Mouse (Mus musculus) adrenal gland, adult (tissue): ENCODE data around the gene Bglap.
"Not testable (repeated sequence)": the region's sequence is repeated elsewhere in the genome, so short reads cannot be mapped to it uniquely, and the experiment has no call there.

ENCODE experiments used
- DNase-seq, 2 experiments: peaks; one replicate each; pipeline ENCODE4 v3.0.0; 2022 to 2023; ENCODE audit warnings: low spot score in 1 of 2; ENCODE audit not compliant: inconsistent age in 2 of 2

The Bglap gene

GRCm38 (mm10) chr3:88395742-88396141 lies 11.5 kb upstream of the Bglap start:
- DNase-seq = no peak

- DNase-seq = no peak
These were observed 11.0 kb upstream of the Bglap start for GRCm38 (mm10) chr3:88395288-88395687.

- no peak for DNase-seq
These were observed 9.6 kb upstream of the Bglap start for GRCm38 (mm10) chr3:88393776-88394375.

DNA sequence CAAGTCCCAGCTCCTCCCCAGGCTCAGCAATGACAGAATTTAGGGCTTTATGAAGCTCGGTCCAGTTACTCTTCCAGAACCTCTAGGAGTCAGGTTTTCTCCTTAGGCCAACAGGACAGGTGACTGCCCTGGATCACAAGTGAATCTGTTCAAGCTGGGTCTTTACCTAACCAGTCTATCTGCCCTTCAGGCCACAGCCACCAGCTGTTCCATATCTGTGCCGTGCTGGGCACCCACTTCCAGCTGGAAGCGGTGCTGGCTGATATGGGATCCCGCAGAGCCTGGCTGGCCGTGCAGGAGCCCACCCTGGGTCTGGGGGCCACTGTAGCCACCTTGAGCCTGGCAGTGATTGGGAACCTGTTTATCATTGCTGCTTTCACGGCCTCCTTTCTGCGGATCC lies 1.9 kb downstream of the Bglap start:
- not testable (repeated sequence) for DNase-seq

DNA sequence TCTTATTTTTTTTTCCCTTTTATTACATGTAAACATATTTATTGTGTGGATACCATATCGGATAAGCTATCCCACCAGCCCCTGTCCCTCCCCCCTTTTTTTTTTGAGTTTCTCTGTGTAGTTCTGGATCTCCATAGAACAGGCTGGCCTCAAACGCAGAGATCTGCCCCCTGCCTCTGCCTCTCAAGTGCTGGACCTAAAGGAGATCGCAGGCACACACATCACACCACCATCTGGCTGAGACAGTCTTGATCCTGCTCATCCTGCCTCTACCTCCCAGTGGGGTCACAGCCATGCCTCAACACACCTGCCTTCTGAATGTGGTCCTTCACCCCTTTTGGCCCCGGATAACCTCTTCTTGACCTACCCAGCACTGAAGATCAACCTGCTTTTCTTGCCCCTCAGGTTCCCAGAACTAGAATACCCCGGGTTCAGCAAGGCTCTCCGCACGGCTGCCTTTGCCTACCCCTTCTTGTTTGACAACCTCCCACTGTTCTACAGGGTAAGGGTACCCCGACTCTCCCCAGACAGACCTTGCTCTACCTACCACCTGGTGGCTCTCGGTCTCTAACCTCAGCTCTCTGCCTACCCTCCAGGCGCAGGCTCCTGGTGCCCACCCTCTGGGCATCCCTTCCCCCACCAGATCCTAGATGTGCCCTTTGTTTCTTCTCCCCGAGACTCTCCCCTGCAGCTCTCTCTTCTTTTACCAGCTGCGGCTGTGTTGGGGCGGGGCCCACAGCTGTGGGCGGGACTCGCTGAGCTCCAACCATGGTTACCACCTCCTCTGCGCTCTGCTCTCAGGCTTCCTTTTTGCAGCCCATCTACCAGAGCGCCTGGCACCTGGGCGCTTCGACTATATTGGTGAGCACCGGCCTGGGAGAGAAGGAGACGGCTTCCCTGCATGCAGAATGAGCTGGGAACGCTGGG lies 2.6 kb downstream of the Bglap start:
- peak in 1 of 2 experiments; percentile 48 for DNase-seq

DNA sequence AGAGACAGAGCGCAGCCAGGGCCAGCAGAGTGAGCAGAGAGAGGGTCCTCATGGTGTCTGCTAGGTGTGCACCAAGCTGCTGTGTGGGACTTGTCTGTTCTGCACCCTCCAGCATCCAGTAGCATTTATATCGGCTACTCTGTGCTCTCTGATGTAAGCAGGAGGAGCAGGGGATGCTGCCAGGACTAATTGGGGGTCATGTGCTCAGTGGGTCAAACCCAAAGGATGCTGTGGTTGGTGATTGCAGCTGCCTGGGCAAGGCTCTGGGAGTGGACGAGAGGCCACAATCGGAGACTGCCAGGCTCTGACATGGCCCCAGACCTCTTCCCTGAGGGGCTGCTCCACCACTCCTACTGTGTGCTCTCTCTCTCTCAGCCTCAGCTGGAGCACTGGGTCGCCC lies 5.7 kb downstream of the Bglap start, which contains the start of gene Bglap2:
Bglap2 (minus strand) TSS at position 101 of the 400 bp plus-strand sequence.
- DNase-seq = not testable (repeated sequence)

DNA sequence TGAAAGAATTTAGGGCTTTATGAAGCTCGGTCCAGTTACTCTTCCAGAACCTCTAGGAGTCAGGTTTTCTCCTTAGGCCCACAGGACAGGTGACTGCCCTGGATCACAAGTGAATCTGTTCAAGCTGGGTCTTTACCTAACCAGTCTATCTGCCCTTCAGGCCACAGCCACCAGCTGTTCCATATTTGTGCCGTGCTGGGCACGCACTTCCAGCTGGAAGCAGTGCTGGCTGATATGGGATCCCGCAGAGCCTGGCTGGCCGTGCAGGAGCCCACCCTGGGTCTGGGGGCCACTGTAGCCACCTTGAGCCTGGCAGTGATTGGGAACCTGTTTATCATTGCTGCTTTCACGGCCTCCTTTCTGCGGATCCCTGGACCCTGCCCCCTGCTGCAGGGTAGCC lies 7.6 kb downstream of the Bglap start:
- DNase-seq = not testable (repeated sequence)

DNA sequence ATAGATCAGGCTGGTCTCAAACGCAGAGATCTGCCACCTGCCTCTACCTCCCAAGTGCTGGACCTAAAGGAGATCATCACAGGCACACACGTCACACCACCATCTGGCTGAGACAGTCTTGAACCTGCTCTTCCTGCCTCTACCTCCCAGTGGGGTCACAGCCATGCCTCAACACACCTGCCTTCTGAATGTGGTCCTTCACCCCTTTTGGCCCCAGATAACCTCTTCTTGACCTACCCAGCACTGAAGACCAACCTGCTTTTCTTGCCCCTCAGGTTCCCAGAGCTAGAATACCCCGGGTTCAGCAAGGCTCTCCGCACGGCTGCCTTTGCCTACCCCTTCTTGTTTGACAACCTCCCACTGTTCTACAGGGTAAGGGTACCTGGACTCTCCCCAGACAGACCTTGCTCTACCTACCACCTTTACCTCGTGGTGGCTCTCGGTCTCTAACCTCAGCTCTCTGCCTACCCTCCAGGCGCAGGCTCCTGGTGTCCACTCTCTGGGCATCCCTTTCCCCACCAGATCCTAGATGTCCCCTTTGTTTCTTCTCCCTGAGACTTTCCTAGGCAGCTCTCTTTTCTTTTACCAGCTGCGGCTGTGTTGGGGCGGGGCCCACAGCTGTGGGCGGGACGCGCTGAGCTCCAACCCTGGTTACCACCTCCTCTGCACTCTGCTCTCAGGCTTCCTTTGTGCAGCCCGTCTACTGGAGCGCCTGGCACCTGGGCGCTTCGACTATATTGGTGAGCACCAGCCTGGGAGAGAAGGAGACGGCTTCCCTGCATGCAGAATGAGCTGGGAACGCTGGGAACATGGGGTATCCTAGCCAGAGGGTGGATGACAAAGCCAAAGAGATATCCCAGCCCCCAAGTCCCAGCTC lies 8.3 kb downstream of the Bglap start:
- not testable (repeated sequence) for DNase-seq

- not testable (repeated sequence) for DNase-seq
These were observed 11.6 kb downstream of the Bglap start, which contains the start of gene Bglap3 for GRCm38 (mm10) chr3:88372643-88373042. Gene Bglap3, minus strand, starts transcription at chr3:88372743.

DNA sequence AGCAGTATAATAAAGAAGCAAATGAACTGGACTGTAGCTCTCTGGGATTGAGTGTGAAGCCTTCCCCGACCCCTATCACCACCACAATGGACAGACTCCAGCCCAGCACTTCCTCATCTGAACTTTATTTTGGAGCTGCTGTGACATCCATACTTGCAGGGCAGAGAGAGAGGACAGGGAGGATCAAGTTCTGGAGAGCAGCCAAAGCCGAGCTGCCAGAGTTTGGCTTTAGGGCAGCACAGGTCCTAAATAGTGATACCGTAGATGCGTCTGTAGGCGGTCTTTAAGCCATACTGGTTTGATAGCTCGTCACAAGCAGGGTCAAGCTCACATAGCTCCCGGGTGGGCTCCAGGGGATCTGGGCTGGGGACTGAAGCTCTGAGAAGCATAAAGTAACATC lies 15.8 kb downstream of the Bglap start:
- DNase-seq = not testable (repeated sequence)

- DNase-seq = not testable (repeated sequence)
These were observed 16.7 kb downstream of the Bglap start for GRCm38 (mm10) chr3:88367517-88367916.

DNA sequence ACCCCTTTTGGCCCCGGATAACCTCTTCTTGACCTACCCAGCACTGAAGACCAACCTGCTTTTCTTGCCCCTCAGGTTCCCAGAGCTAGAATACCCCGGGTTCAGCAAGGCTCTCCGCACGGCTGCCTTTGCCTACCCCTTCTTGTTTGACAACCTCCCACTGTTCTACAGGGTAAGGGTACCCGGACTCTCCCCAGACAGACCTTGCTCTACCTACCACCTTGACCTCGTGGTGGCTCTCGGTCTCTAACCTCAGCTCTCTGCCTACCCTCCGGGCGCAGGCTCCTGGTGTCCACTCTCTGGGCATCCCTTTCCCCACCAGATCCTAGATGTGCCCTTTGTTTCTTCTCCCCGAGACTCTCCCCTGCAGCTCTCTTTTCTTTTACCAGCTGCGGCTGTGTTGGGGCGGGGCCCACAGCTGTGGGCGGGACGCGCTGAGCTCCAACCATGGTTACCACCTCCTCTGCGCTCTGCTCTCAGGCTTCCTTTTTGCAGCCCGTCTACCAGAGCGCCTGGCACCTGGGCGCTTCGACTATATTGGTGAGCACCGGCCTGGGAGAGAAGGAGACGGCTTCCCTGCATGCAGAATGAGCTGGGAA lies 17.3 kb downstream of the Bglap start:
- peak; percentile 50 to 75 for DNase-seq

GRCm38 (mm10) chr3:88365705-88366361 lies 18.4 kb downstream of the Bglap start:
- no peak for DNase-seq

DNA sequence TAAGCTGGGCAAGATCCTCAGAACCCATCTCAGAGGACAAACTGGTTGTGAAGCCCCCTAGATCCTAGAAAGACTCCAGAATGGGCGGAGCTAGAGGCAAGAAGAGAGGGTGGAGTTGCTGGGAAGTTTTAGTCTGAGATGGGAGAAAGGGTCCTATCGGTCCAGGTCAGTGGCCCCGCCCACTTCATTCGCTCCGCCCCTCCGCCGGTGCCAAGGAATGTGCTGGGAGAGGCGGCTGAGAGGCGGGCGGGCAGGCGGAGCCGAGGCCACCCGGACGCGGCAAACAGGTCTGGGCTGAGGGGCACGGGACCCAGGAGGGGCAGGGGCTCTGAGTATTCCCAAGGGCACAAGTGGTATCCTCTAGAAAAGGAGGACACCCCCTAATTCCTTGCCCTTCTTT lies 19.9 kb downstream of the Bglap start, which contains the start of gene Paqr6:
Paqr6 (plus strand) TSS at position 248 of the 400 bp plus-strand sequence.
- DNase-seq = peak; percentile 60 to 76

DNA sequence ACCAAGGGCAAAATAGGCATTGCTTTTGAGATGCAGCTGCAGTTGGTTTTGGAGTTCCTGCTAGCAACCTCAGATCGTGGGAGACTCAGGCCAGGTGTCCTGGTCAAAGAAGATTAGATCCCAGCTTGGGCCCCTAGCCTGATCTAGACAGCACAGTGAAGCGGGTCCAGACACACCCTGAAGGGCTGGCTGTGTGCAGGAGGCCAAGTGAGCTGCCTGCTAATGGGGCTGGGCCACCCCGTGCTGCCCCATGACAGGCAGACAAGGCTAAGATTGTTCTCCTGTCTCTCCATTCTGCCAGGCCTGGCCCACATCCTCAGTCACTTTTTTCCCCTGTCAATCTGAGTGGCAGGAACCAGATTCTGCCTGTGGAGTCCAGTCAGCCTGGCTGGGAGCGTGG lies 20.6 kb downstream of the Bglap start:
- DNase-seq = no peak

DNA sequence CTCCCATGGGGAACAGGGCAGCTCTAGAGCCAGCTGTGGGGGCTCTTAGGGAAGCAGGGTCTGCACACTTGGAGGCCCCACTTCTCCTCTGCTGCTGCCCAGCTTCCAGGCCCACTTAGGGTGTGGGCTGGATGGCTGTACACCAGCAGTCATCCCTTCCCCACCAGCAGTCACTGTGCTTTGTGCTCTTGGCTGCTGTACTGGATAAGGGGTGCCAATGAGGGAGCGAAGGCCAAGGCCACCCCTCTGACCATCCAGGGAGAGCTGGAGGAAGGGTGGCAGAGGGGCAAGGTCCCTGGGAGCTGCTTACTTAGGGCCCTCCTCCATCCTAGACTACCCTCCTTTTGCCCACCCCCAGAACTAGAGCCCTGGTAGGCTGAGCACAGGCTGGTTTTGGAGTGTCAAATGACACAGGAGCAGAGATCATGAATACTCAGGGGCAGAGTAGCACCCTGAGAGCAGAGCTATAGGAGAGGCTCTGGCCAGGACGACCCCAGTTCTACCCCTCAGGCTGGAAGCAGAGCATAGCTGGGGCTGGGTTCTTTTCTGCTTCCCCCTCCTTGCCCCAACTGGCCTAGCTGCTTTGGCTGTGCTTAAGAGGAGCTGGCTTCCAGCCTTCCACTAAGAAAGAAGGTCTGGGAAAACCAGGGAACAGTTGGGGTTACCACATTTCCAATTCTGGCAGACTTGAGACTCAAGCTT lies 22.5 kb downstream of the Bglap start:
- DNase-seq = no peak

DNA sequence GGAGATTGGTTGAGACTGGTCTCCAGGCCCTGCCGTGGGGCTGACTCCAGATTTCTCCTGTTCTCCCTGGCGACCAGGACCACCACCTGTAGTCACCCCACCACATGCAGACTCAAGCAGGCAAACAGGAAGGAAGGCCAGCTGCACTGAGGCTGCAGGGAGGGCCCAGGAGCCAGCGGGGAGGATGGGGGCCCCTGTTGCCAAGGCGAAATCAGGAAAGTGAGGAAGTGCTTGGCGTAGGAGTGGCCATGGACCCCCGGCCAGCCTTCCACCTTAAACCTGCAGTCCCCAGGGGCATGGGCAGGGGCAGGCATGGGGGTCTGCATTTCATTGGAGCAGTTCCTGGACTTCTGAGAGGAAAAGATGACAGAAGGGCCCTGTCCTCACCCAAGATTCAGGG lies 23.2 kb downstream of the Bglap start:
- DNase-seq = no peak

DNA sequence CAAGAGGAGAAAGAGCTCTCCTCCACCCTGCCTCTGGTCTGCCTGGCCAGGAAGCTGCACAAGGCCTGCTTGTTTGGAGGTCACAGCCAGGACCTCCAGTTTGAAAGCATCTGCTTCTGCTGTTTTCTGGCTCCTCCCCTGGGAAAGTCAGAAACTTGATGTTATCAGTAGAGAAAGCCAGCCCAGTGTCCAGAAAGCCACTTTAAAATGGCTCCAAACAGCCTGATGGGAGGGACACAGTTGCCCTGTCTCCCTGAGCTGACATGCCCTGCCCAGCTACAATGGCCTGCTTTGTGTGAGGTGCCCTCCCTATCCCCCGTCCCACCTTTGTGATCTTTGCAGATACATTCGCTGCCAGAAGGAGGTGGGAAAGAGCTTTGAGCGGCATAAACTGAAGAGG lies 24.3 kb downstream of the Bglap start:
- DNase-seq = no peak

- DNase-seq = no peak
These were observed 24.7 kb downstream of the Bglap start for GRCm38 (mm10) chr3:88359584-88359983.
